Mouse (Mus musculus) megakaryocyte, embryonic 14.5 days (primary cell): ENCODE results near the gene Dnaja4.

Experiments
- FLI1 ChIP-seq: IDR thresholded peaks from 2 replicates; pipeline ENCODE4 v1.6.1; 2012; ENCODE audit warnings: low read length, inconsistent platforms, mixed read lengths
- GATA1 ChIP-seq: IDR thresholded peaks from 3 replicates; pipeline ENCODE4 v1.6.1; 2012; ENCODE audit warnings: mixed read lengths, low read length, inconsistent platforms, borderline replicate concordance

DNA sequence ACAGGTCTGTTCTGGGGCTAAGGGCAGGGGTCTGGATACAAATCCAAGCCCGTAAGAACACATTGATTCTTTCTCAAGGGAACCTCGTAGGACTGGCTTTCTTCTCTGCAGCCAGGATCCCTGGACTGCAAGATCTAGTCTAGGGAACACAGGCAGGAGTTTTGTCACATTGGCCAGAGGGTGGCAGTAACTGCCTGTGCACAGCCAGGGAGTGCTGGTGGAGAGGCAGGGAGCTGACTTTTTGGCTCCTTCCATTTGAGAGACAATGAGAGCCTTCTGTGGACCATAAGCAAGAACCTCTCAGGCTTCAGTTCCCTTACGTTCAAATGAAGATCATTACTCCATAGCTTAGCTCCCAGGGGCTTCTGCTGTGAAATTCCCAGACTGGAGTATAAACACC, 39.7 kb downstream of the Dnaja4 start:
- TF ChIP-seq GATA1 (no peak), FLI1 (no peak)
